Mouse (Mus musculus) erythroblast, embryonic 14.5 days (primary cell): ENCODE data around the gene 2810408A11Rik.

Source experiments
- GATA1 ChIP-seq: IDR thresholded peaks from 2 replicates; pipeline ENCODE4 v1.6.1; 2012; ENCODE audit warnings: low read length, inconsistent platforms, mixed read lengths
- TAL1 ChIP-seq: IDR thresholded peaks from 3 replicates; pipeline ENCODE4 v1.6.1; 2012; ENCODE audit warnings: low read length, inconsistent platforms, mixed read lengths

DNA sequence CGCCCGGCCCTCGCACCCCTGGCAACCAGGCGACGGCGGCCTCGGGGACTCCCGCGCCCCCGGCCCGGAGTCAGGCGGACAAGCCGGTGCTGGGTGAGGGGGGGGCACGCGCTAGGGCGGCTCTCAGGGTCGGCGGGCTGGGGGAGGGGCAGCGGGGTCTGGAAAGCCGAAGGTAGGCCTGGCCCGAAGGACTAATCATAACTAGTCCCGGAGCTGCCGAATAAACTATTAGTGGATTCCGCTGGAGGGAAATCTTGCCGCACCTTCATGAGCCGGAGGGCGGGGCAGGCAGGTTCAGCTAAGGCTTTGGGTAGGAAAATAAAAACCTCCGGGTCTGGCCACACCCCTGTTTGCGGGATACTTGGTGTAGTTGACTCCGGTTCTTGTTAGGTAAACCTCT, 35.4 kb upstream of the 2810408A11Rik start:
- no peak for TF ChIP-seq GATA1
- no peak for TF ChIP-seq TAL1
